Mouse (Mus musculus): ENCODE measurements around the gene E130311K13Rik.

GRCm38 (mm10) chr3:63893677-63894076, 35.6 kb downstream of the E130311K13Rik start:
- TF ChIP-seq CTCF (IDR thresholded peaks at IDR 0.05; ENCODE audit: control insufficient read depth, insufficient read depth, low read length) (no peak), POLR2A (IDR thresholded peaks at IDR 0.05; ENCODE audit: borderline replicate concordance, control insufficient read depth, low read depth, low read length) (no peak)

All from bone marrow, adult 2 months (tissue).